Mouse (Mus musculus) gastrocnemius, postnatal 14 days (tissue): Measurements from ENCODE around the gene Banp. TPM values are rescaled to one million over a fixed set of nuclear protein-coding genes. Genes with fewer than 3 reads are reported as not detected.

ENCODE experiments used
- DNase-seq: peaks from one replicate; pipeline ENCODE4 v3.0.0; 2021; ENCODE audit warnings: mixed read lengths
- intact Hi-C: fragments of 180-260 bp; cut with DNase I; formaldehyde crosslinking; loops from one replicate; pipeline ENCODE4 v1.15.1; 2025; ENCODE audit warnings: low total_unique reads
- microRNA-seq, 2 experiments: library from miRNA; unstranded; fragments of <30 nt; microRNA quantifications; one replicate each; pipeline ENCODE4 v1.2.0; 2021
- total RNA-seq, 2 experiments: library from RNA; stranded (reverse); gene quantifications; 2 replicates each; pipeline ENCODE4 v1.2.3; 2021

Gene Banp
- total RNA-seq, 2 experiments from 2014 or later, result 8.3 to 8.4 TPM

- intact Hi-C loops, result no loop called here
- DNase-seq, result no peak
Observed at GRCm38 (mm10) chr8:122078321-122078720, 128.8 kb downstream of the Banp start.

Small RNAs within 50 kb of the gene (microRNA-seq; reads per million reads assigned to microRNA genes)
- 0 to 0.50 reads per million in 2 experiments for gene Mir7237

Other genes starting within 250 kb of the Banp start
- gene Jph3, start 220.1 kb upstream of the Banp start, total RNA-seq, result under 1 TPM in 1 of 2 experiments, not detected in 1; 0.09 TPM
- 1 to 10 TPM; 8.1 to 9.7 TPM for gene Klhdc4, start 120.2 kb upstream of the Banp start, total RNA-seq
- 1 to 10 TPM; 4.2 to 5.7 TPM for gene Slc7a5, start 42.1 kb upstream of the Banp start, total RNA-seq
- not detected for gene Car5a, start 4.8 kb upstream of the Banp start, total RNA-seq